Mouse (Mus musculus): ENCODE data around the gene Sephs1. TPM values are rescaled to one million over a fixed set of nuclear protein-coding genes. Genes with fewer than 3 reads are reported as not detected.

Gene Sephs1
- total and polyA plus RNA-seq, 3 experiments, result 36.9 to 40.4 TPM; not detected in 1

DNA sequence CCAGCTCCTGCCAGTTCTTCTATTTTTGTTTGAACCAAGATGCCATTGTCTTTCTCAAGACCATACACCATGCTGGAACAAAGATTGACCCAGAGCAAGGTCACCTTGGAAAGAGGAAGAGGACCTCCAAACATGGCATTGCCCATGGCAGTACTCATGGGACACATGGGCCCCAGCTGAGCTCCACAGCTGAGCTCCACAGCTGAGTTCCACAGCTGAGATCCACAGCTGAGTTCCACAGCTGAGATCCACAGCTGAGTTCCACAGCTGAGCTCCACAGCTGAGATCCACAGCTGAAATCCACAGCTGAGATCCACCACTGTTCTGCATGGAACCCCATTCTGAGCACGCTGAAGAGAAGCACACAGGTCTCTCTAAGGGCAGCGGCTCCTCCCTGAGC is 69.6 kb downstream of the Sephs1 start:
- Histone ChIP-seq H3K79me2 (ENCODE audit: control insufficient read depth, insufficient read depth, low read length, poor library complexity) (no peaks in the 10 kb centered on the region), H3K36me3 (ENCODE audit: control insufficient read depth in 1 of 2, insufficient read depth in 2 of 2, low read length in 2 of 2) (no peaks in the 10 kb centered on the region), H3K27ac (ENCODE audit: control insufficient read depth, low read depth, low read length) (no peak overlapping the region), H3K9ac (ENCODE audit: control insufficient read depth, low read depth, low read length, poor library complexity, severe bottlenecking) (no peak overlapping the region), H3K27me3 (ENCODE audit: control insufficient read depth in 1 of 2, insufficient read depth in 2 of 2, low read length in 2 of 2) (no peaks in the 10 kb centered on the region), H3K4me3 (ENCODE audit: control insufficient read depth in 1 of 2, insufficient read depth in 1 of 2, low read depth in 2 of 2, low read length in 2 of 2) (no peak overlapping the region), H3K4me1 (ENCODE audit: control insufficient read depth in 1 of 2, insufficient read depth in 2 of 2, low read length in 2 of 2) (no peaks in the 10 kb centered on the region), H3K9me3 (replicated peaks; ENCODE audit: insufficient read depth, low read length) (no peaks in the 10 kb centered on the region)
- no peak for TF ChIP-seq TBP (IDR thresholded peaks at IDR 0.05; ENCODE audit: low read depth, low read length)
- TF ChIP-seq RAD21 (IDR thresholded peaks at IDR 0.05; ENCODE audit: low read depth, low read length), result no peak
- no peak for TF ChIP-seq POLR2AphosphoS5 (IDR thresholded peaks at IDR 0.05; ENCODE audit: borderline replicate concordance, low read depth, low read length)
- no peak for TF ChIP-seq MXI1 (IDR thresholded peaks at IDR 0.05; ENCODE audit: low read depth, low read length)
- no peak for DNase-seq (ENCODE audit: low read depth, low spot score)

DNA sequence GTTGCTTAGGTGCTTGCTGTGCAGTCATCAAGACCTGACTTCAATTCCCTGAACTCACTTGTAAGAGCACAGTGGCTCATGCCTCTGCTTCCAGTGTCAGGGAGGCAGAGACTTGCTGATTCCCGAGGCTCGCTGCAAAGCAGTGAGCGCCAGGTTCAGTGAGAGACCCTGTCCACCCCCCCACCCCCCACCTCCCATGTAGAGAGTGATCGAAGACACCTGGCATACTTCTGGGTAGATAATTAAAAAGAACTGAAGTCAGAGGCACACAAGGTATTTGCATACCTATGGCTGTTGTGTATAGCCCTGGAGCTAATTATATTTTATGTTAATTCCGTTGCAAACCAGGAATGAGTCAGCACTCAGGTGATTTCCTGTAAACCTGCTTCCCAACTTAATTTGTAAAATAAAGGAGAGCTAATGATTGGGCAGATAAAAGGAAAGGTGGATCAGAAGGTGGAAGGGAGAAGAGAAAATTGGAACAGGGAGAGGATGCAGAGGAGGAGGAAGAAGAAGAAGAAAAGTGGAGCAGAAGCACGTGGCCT is 72.9 kb downstream of the Sephs1 start:
- Histone ChIP-seq H3K9me3 (replicated peaks; ENCODE audit: insufficient read depth, low read length) (no peaks in the 10 kb centered on the region), H3K79me2 (ENCODE audit: control insufficient read depth, insufficient read depth, low read length, poor library complexity) (no peaks in the 10 kb centered on the region), H3K4me1 (ENCODE audit: control insufficient read depth in 1 of 2, insufficient read depth in 2 of 2, low read length in 2 of 2) (no peaks in the 10 kb centered on the region), H3K9ac (ENCODE audit: control insufficient read depth, low read depth, low read length, poor library complexity, severe bottlenecking) (no peak overlapping the region), H3K27me3 (ENCODE audit: control insufficient read depth in 1 of 2, insufficient read depth in 2 of 2, low read length in 2 of 2) (no peaks in the 10 kb centered on the region; a peak in 1 of 4 replicates), H3K27ac (ENCODE audit: control insufficient read depth, low read depth, low read length) (no peak overlapping the region), H3K4me3 (ENCODE audit: control insufficient read depth in 1 of 2, insufficient read depth in 1 of 2, low read depth in 2 of 2, low read length in 2 of 2) (no peak overlapping the region), H3K36me3 (ENCODE audit: control insufficient read depth in 1 of 2, insufficient read depth in 2 of 2, low read length in 2 of 2) (no peaks in the 10 kb centered on the region)
- DNase-seq (ENCODE audit: low read depth, low spot score), result no peak
- TF ChIP-seq EP300 (IDR thresholded peaks at IDR 0.05; ENCODE audit: low read depth in 1 of 2, low read length in 2 of 2) (no peak), NELFE (IDR thresholded peaks at IDR 0.05; ENCODE audit: low read depth, low read length) (no peak), MEF2A (IDR thresholded peaks at IDR 0.05; ENCODE audit: extremely low read depth, insufficient replicate concordance, low read depth, low read length, poor library complexity, severe bottlenecking) (no peak), SIN3A (IDR thresholded peaks at IDR 0.05; ENCODE audit: low read length) (no peak), ZKSCAN1 (IDR thresholded peaks at IDR 0.05; ENCODE audit: low read depth, low read length) (no peak), MAX (IDR thresholded peaks at IDR 0.05; ENCODE audit: low read length) (no peak), NRF1 (IDR thresholded peaks at IDR 0.05; ENCODE audit: insufficient read depth, low read depth, low read length, poor library complexity, severe bottlenecking) (no peak), SMC3 (IDR thresholded peaks at IDR 0.05; ENCODE audit: low read depth, low read length) (no peak), ZC3H11A (IDR thresholded peaks at IDR 0.05; ENCODE audit: low read depth, low read length) (no peak), JUND (IDR thresholded peaks at IDR 0.05; ENCODE audit: low read depth, low read length) (no peak), USF2 (IDR thresholded peaks at IDR 0.05; ENCODE audit: borderline replicate concordance in 1 of 2, insufficient read depth in 1 of 2, low read depth in 1 of 2, low read length in 2 of 2) (no peak)
